Mouse (Mus musculus): ENCODE measurements around the gene Palld.

DNA sequence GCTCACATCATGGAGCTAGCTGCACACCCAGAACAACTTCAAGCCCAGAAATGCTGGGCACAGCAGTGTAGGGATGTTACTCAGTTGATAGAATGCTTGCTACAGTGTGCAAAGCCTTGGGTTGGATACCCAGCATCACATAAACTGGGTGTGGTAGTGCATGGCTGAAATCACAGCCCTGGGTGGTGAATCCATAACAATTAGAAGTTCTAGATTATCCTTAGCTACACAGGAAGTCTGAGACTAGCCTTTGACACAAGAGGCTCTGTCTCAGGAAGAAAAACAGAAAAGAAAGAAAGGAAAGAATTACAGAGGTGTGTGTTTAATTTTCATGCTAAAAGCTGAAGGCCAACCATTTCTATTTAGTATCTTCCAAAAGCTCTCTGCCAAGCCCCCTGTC is 231.3 kb downstream of the Palld start:
- TF ChIP-seq POLR2A (IDR thresholded peaks at IDR 0.05; ENCODE audit: insufficient read depth, low read length) (no peak), EP300 (IDR thresholded peaks at IDR 0.05; ENCODE audit: insufficient read depth, low read depth, low read length) (no peak)

All from ES-Bruce4 (cell line).